In genomic region chr11:114462755-114463374, GRCm38 (mm10) we compare ENCODE assay signal across 8 mouse cellular contexts.
A peak's percentile ranks its signal among the peaks of the same experiment; 100 is the strongest.
DNase-seq lines count a peak whose midpoint lies in the region; ATAC-seq and TF ChIP-seq lines count a peak whose summit lies in the region.

No protein-coding gene starts in this region.

- H3K27ac ChIP-seq in liver, embryonic 12.5 days: no peak overlapping the region
- H3K27ac ChIP-seq in intestine, embryonic 15.5 days: no peak overlapping the region
- H3K27ac ChIP-seq in lung, embryonic 14.5 days (ENCODE audit: low read depth): no peak overlapping the region
- H3K27ac ChIP-seq in hindbrain, embryonic 13.5 days: no peak overlapping the region

- TF ChIP-seq CTCF in lung, embryonic 14.5 days (IDR thresholded peaks at IDR 0.05; ENCODE audit: low read depth): peak; percentile 80

- no peaks in the 10 kb centered on the region for H3K4me1 ChIP-seq in liver, embryonic 12.5 days
- peaks cover 5% of the 10 kb centered on the region; the same call in 1 of the 2 replicates for H3K4me1 ChIP-seq in intestine, embryonic 15.5 days (replicated peaks)
- H3K4me1 ChIP-seq in lung, embryonic 14.5 days (ENCODE audit: insufficient read depth): peaks cover 11% of the 10 kb centered on the region; the same call in 1 of the 2 replicates
- peaks cover 34% of the 10 kb centered on the region for H3K4me1 ChIP-seq in hindbrain, embryonic 13.5 days (replicated peaks)

- no peak for ATAC-seq in liver, embryonic 12.5 days
- peak; percentile 62 for ATAC-seq in intestine, embryonic 15.5 days
- peak; percentile 11; the same call in 1 of the 2 replicates for ATAC-seq in lung, embryonic 14.5 days (ENCODE audit: insufficient read depth)
- ATAC-seq in hindbrain, embryonic 13.5 days (ENCODE audit: low FRiP score): no peak

- H3K27me3 ChIP-seq in liver, embryonic 12.5 days (replicated peaks): peaks cover 21% of the 10 kb centered on the region
- H3K27me3 ChIP-seq in intestine, embryonic 15.5 days (replicated peaks): no peaks in the 10 kb centered on the region
- H3K27me3 ChIP-seq in lung, embryonic 14.5 days (ENCODE audit: insufficient read depth, low read length): no peaks in the 10 kb centered on the region
- H3K27me3 ChIP-seq in splenic B cell, adult 2 months (ENCODE audit: control insufficient read depth, insufficient read depth, low read length, poor library complexity, severe bottlenecking): no peaks in the 10 kb centered on the region
- H3K27me3 ChIP-seq in hindbrain, embryonic 13.5 days: peaks cover 20% of the 10 kb centered on the region; the same call in 1 of the 2 replicates

- 7% methylated on average over 6 of the region's 6 CpGs for WGBS in liver, embryonic 12.5 days (ENCODE audit: insufficient replicate concordance)
- WGBS in intestine, embryonic 15.5 days: 19% methylated on average over 6 of the region's 6 CpGs
- 16% methylated on average over 6 of the region's 6 CpGs for WGBS in lung, embryonic 14.5 days
- WGBS in hindbrain, embryonic 13.5 days: 36% methylated on average over 6 of the region's 6 CpGs

- no peaks in the 10 kb centered on the region for H3K9me3 ChIP-seq in liver, embryonic 12.5 days (replicated peaks)
- no peaks in the 10 kb centered on the region for H3K9me3 ChIP-seq in intestine, embryonic 15.5 days
- no peaks in the 10 kb centered on the region for H3K9me3 ChIP-seq in lung, embryonic 14.5 days (ENCODE audit: low read depth, low read length)
- no peaks in the 10 kb centered on the region for H3K9me3 ChIP-seq in hindbrain, embryonic 13.5 days

- no peak overlapping the region for H3K4me2 ChIP-seq in liver, embryonic 12.5 days
- H3K4me2 ChIP-seq in intestine, embryonic 15.5 days (replicated peaks): no peak overlapping the region
- no peak overlapping the region for H3K4me2 ChIP-seq in lung, embryonic 14.5 days
- no peak overlapping the region for H3K4me2 ChIP-seq in hindbrain, embryonic 13.5 days

- no peak overlapping the region for H3K4me3 ChIP-seq in liver, embryonic 12.5 days
- H3K4me3 ChIP-seq in intestine, embryonic 15.5 days (replicated peaks): no peak overlapping the region
- no peak overlapping the region for H3K4me3 ChIP-seq in lung, embryonic 14.5 days (ENCODE audit: low read depth, low read length)
- H3K4me3 ChIP-seq in hindbrain, embryonic 13.5 days: no peak overlapping the region

- no peak overlapping the region for H3K9ac ChIP-seq in liver, embryonic 12.5 days
- H3K9ac ChIP-seq in intestine, embryonic 15.5 days: no peak overlapping the region
- no peak overlapping the region for H3K9ac ChIP-seq in lung, embryonic 14.5 days
- no peak overlapping the region for H3K9ac ChIP-seq in hindbrain, embryonic 13.5 days

- no peaks in the 10 kb centered on the region for H3K36me3 ChIP-seq in liver, embryonic 12.5 days
- H3K36me3 ChIP-seq in intestine, embryonic 15.5 days: no peaks in the 10 kb centered on the region
- H3K36me3 ChIP-seq in lung, embryonic 14.5 days (ENCODE audit: insufficient read depth): no peaks in the 10 kb centered on the region
- H3K36me3 ChIP-seq in splenic B cell, adult 2 months (ENCODE audit: control insufficient read depth, insufficient read depth, low read length, poor library complexity, severe bottlenecking): no peaks in the 10 kb centered on the region
- H3K36me3 ChIP-seq in hindbrain, embryonic 13.5 days: no peaks in the 10 kb centered on the region

- peak; percentile 64 for DNase-seq in liver
- peak; percentile 31 for DNase-seq in adrenal gland, adult 2 months
- peak; percentile 77 for DNase-seq in embryo, embryonic 11 days
- DNase-seq in lung, embryonic 14.5 days: peak; percentile 76
- DNase-seq in splenic B cell, adult 2 months (ENCODE audit: low read depth, low spot score): peak; percentile 63

Comparison
In these comparisons a context has a peak if more than half of its experiments do, and no peak if none do; other contexts are left out.
1. ATAC-seq: peak in intestine, embryonic 15.5 days (single experiment) and lung, embryonic 14.5 days (single experiment); none in liver, embryonic 12.5 days (single experiment) and hindbrain, embryonic 13.5 days (single experiment).
2. Peak in every context shown above with its lines, with median percentiles within 50 percentile points of each other: DNase-seq.